Mouse (Mus musculus) forebrain, embryonic 10.5 days (tissue): Measurements from ENCODE around the gene Chrna7. TPM values are rescaled to one million over a fixed set of nuclear protein-coding genes. Genes with fewer than 3 reads are reported as not detected.

Experiments
- DNase-seq: peaks from one replicate; pipeline ENCODE4 v3.0.0-alpha.2; 2017; ENCODE audit warnings: low spot score; ENCODE audit errors: extremely low spot score
- H3K27ac ChIP-seq: fragments of 300-500 bp; sonication (generic); 2 replicates; pipeline ENCODE4 v1.5.1; 2016; ENCODE audit warnings: mild to moderate bottlenecking
- H3K27me3 ChIP-seq: fragments of 300-500 bp; sonication (generic); 2 replicates; pipeline ENCODE4 v1.6.1; 2016; ENCODE audit warnings: mild to moderate bottlenecking; ENCODE audit not compliant: poor library complexity, severe bottlenecking
- H3K36me3 ChIP-seq: fragments of 300-500 bp; sonication (generic); replicated peaks from 2 replicates; pipeline ENCODE4 v1.6.1; 2016; ENCODE audit warnings: mild to moderate bottlenecking, moderate library complexity
- H3K4me1 ChIP-seq: fragments of 300-500 bp; sonication (generic); 2 replicates; pipeline ENCODE4 v1.6.1; 2016
- H3K4me3 ChIP-seq: fragments of 300-500 bp; sonication (generic); 2 replicates; pipeline ENCODE4 v1.5.1; 2016; ENCODE audit warnings: mild to moderate bottlenecking, moderate library complexity
- H3K9me3 ChIP-seq: fragments of 300-500 bp; sonication (generic); 2 replicates; pipeline ENCODE4 v1.6.1; 2016; ENCODE audit warnings: mild to moderate bottlenecking, moderate library complexity
- WGBS: fragments of 180-500 bp; shearing (Covaris S2); methylation state at CpG from one replicate; pipeline ENCODE4 v1.1.7; 2016; 5-methylcytosine and 5-hydroxymethylcytosine counted together
- polyA plus RNA-seq: library from polyadenylated mRNA; unstranded; fragments of >200 nt; fragmentation: Nextera tagmentation; extraction: Ambion mirVana; gene quantifications from 2 replicates; pipeline ENCODE4 v1.2.1, GENCODE M21; 2016

Gene Chrna7
- 4.0 and 4.4 TPM in 2 replicates for polyA plus RNA-seq

GRCm38 (mm10) chr7:63212084-63212723 lies at the start of gene Chrna7:
Gene Chrna7 (minus strand): TSS chr7:63212569.
- Histone ChIP-seq H3K9me3 (no peaks in the 10 kb centered on the region), H3K4me1 (peaks cover 22% of the 10 kb centered on the region), H3K4me3 (peak within 1 kb of the TSS; percentile 82), H3K27ac (peak within 1 kb of the TSS; percentile 90), H3K36me3 (no peaks in the 10 kb centered on the region), H3K27me3 (peaks cover 44% of the 10 kb centered on the region)
- DNase-seq, result peak; percentile 80
- under 1% methylated on average over 68 of the region's 73 CpGs for WGBS

DNA sequence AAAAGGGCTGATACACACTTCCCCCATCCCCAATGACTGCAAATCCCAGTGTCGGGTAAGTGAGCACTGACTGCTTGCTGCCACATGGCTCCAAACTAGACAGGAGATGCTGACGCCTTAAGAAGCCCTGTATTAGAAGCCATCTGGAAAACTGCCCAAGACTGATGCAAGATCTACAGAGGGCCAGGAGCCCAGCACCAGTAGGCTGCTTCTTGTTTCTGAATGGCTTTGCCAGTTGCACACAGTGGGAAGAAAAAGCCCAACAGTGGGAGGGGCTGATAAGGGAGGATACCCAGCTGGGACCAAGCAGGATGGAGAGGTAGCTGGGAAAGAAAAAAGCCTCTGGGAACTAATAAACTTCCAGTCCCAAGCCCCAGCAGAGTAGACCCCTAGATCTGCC lies 37.0 kb upstream of the Chrna7 start:
- H3K27ac ChIP-seq, result no peak overlapping the region
- 87% methylated on average over 2 of the region's 2 CpGs for WGBS
- no peaks in the 10 kb centered on the region for H3K9me3 ChIP-seq
- H3K27me3 ChIP-seq, result no peaks in the 10 kb centered on the region
- H3K36me3 ChIP-seq, result no peaks in the 10 kb centered on the region
- no peak for DNase-seq
- H3K4me1 ChIP-seq, result no peaks in the 10 kb centered on the region
- no peak overlapping the region for H3K4me3 ChIP-seq

DNA sequence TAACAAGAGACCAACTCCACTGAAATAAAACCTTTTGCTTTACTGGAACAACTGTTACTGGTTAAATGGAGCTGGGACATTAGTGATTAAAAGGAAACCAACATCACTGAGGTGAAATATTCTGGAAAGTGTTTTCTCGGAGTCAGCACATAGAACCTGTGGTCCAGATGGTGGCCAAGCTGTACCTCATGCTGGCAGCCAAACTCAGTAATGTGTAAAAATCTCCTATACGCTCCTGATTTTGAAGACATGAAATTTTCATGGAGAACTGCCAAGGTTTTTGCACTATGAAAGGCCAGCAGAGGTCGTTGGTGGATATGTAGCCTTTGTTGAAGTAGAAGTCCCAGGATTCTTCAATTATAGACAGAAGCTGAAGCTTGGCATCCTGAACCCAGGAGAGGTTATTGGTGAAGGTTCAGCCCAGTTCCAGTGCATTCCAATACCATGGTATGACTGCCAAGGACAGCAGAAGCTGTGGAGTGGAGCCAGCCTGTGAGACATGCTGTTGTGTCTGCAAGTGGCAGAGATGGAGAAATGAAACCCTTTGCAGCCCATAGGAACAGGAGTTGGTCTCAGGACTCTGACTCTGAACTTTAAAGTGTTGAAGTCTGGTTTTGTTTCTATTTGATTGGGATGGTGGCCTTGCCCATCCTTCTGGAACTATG lies 25.6 kb upstream of the Chrna7 start:
- Histone ChIP-seq H3K9me3 (no peaks in the 10 kb centered on the region), H3K27ac (no peak overlapping the region), H3K4me3 (no peak overlapping the region), H3K4me1 (no peaks in the 10 kb centered on the region), H3K36me3 (no peaks in the 10 kb centered on the region), H3K27me3 (no peaks in the 10 kb centered on the region)
- no peak for DNase-seq
- 83% methylated on average over 3 of the region's 3 CpGs for WGBS

- H3K27ac ChIP-seq, result no peak overlapping the region
- no peak for DNase-seq
- H3K27me3 ChIP-seq, result no peaks in the 10 kb centered on the region
- WGBS, result 22% methylated on average over 7 of the region's 7 CpGs
- H3K9me3 ChIP-seq, result no peaks in the 10 kb centered on the region
- H3K36me3 ChIP-seq, result no peaks in the 10 kb centered on the region
- H3K4me1 ChIP-seq, result no peaks in the 10 kb centered on the region
- no peak overlapping the region for H3K4me3 ChIP-seq
Measured at GRCm38 (mm10) chr7:63225066-63225780, 12.9 kb upstream of the Chrna7 start.

DNA sequence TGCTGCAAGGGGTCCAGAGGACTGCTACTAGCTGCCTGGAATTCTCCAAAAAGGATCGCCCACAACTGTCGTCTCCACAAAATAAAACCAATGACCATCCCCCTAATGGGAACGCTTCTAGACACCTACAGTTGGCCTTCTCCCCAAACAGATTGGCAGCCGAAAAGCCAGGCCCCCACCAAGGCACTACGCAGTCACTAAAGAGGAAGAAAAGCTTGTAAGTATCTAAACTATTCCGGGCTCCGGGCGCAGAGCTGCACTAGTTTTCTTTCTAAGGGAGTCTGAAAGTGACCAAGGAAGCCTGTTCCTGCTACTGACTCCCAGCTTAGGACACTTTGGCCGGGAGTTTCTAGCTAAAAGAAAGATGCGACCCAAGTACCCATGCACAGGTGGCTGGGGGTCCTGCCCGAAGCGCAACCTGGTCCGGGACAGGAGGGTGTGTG lies 707 bp downstream of the Chrna7 start:
- 4% methylated on average over 13 of the region's 13 CpGs for WGBS
- Histone ChIP-seq H3K27ac (peak overlapping the region; percentile 90), H3K36me3 (no peaks in the 10 kb centered on the region), H3K4me3 (peak overlapping the region; percentile 82), H3K9me3 (no peaks in the 10 kb centered on the region), H3K4me1 (peaks cover 22% of the 10 kb centered on the region), H3K27me3 (peaks cover 44% of the 10 kb centered on the region)
- DNase-seq, result peak; percentile 26

- DNase-seq, result no peak
- WGBS, result 23% methylated on average over 4 of the region's 4 CpGs
- Histone ChIP-seq H3K27me3 (peaks cover 44% of the 10 kb centered on the region), H3K9me3 (no peaks in the 10 kb centered on the region), H3K36me3 (no peaks in the 10 kb centered on the region), H3K27ac (no peak overlapping the region), H3K4me1 (peaks cover 22% of the 10 kb centered on the region), H3K4me3 (no peak overlapping the region)
Measured at GRCm38 (mm10) chr7:63209501-63209900, 2.9 kb downstream of the Chrna7 start.

GRCm38 (mm10) chr7:63207137-63207536 lies 5.2 kb downstream of the Chrna7 start:
- WGBS, result 77% methylated on average over 2 of the region's 2 CpGs
- Histone ChIP-seq H3K27ac (no peak overlapping the region), H3K9me3 (no peaks in the 10 kb centered on the region), H3K4me3 (no peak overlapping the region), H3K27me3 (peaks cover 35% of the 10 kb centered on the region), H3K4me1 (peaks cover 18% of the 10 kb centered on the region), H3K36me3 (no peaks in the 10 kb centered on the region)
- no peak for DNase-seq

DNA sequence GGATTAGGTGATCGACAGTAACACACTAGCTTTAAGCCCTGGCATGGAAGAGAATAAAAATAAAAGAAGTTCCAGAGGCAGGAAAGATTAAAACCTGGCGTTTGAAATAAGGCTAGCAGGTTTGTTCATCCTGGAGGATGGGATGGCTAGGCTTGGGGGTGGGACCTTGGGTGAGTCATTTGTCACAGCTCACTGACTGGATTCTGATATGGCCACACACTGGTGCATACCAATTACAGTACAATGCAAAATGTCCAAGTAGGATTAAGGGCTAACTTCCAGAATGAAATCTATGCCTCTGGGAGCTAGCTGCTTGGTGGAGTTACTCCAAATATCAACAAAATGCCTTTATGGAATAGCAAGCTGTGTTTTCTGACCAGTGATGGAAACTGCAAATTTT lies 16.8 kb downstream of the Chrna7 start:
- WGBS, result 68% methylated on average over 2 of the region's 2 CpGs
- DNase-seq, result no peak
- Histone ChIP-seq H3K4me3 (no peak overlapping the region), H3K27me3 (no peaks in the 10 kb centered on the region), H3K4me1 (no peaks in the 10 kb centered on the region), H3K27ac (no peak overlapping the region), H3K9me3 (no peaks in the 10 kb centered on the region), H3K36me3 (no peaks in the 10 kb centered on the region)

DNA sequence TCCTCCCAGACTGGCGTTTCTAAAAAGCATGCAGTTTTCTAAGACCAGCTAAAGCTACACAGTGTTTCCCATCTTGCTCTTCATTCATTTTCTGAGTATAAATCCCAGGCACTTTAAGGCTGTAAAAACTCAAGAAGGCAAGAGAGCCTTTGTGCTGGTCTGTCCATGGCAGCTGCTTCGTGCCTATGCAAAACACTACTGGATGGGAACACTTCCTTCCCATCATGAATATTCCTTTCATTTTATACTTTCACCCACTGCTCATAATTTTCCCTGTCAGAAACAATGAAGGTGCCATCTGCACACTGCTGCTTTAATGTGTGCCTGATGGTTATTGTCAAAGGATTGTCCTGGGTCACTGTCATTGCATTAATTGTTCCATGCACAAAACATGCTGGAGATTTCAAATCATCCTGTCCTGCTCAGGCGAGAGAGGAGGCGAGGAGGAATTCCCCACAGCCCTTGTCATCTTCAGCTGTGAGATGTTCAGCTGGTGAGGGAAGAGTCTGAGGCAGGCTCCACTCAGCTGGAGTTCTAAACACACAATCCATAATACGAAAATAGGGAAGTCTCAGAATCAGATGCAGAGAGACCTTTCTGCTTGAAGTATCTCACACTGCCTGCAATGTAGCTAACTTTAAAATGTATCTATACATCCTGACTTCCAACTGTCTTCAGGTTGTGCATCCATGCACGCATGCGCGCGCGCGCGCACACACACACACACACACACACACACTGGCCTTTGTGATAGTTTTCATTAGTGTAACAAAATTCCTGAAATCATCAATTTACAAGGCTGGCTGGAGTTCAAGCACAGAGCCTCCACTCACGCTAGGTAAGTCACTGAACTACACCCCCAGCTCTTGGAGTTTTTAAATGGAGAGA lies 22.5 kb downstream of the Chrna7 start:
- Histone ChIP-seq H3K4me3 (no peak overlapping the region), H3K27ac (no peak overlapping the region), H3K9me3 (no peaks in the 10 kb centered on the region), H3K36me3 (no peaks in the 10 kb centered on the region), H3K4me1 (no peaks in the 10 kb centered on the region), H3K27me3 (no peaks in the 10 kb centered on the region)
- WGBS, result 87% methylated on average over 13 of the region's 13 CpGs
- DNase-seq, result no peak

GRCm38 (mm10) chr7:63170063-63170787 lies 42.1 kb downstream of the Chrna7 start:
- Histone ChIP-seq H3K27ac (no peak overlapping the region), H3K36me3 (no peaks in the 10 kb centered on the region), H3K4me1 (no peaks in the 10 kb centered on the region), H3K27me3 (no peaks in the 10 kb centered on the region), H3K4me3 (no peak overlapping the region), H3K9me3 (no peaks in the 10 kb centered on the region)
- 85% methylated on average over 3 of the region's 3 CpGs for WGBS
- DNase-seq, result no peak

DNA sequence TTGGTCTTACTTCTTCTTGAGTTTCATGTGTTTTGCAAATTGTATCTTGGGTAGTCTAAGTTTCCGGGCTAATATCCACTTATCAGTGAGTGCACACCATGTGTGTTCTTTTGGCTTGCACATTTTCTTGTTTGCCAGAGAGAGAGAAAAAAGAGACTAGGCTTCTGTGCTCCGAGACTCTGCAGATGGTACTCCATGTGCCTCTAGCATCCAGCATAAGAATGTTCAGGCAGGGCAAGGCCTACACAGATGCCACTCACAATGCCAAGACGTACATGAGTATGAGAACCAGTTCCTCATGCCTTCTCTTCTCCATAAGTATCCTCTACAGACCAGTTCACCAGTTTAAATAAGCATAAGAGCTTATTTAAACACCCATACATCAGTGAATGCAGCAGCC lies 47.8 kb downstream of the Chrna7 start:
- DNase-seq, result no peak
- Histone ChIP-seq H3K4me3 (no peak overlapping the region), H3K9me3 (no peaks in the 10 kb centered on the region), H3K36me3 (no peaks in the 10 kb centered on the region), H3K27ac (no peak overlapping the region), H3K4me1 (peaks cover 11% of the 10 kb centered on the region), H3K27me3 (no peaks in the 10 kb centered on the region)
- WGBS, result 92% methylated on average over 3 of the region's 3 CpGs
